Mouse (Mus musculus) hematopoietic multipotent progenitor cell, adult 10-12 weeks (in vitro differentiated cells): ENCODE results near the gene Tssk6. TPM values are rescaled to one million over a fixed set of nuclear protein-coding genes. Genes with fewer than 3 reads are reported as not detected.

Experiments
- polyA plus RNA-seq: library from polyadenylated mRNA; stranded (reverse); fragments of >175 nt; gene quantifications from 2 replicates; pipeline ENCODE4 v1.2.3, GENCODE M21; 2012; ENCODE audit warnings: low replicate concordance

Gene Tssk6
- polyA plus RNA-seq: 1.00 and 2.1 TPM in 2 replicates

GRCm38 (mm10) chr8:69902163-69903062 is at the start of gene Tssk6, which contains the start of the genes Ndufa13 and Yjefn3:
TSS of gene Tssk6 (plus strand) at chr8:69902184.
TSS of gene Ndufa13 (minus strand) at chr8:69902558.
TSS of gene Yjefn3 (minus strand) at chr8:69902712.

GRCm38 (mm10) chr8:69887289-69888243 is 14.4 kb upstream of the Tssk6 start, which contains the start of gene Cilp2:
TSS of gene Cilp2 (minus strand) at chr8:69887687.

Other genes starting within 250 kb of the Tssk6 start
- 0.27 TPM in 2 replicates for gene Zfp964, start 247.7 kb upstream of the Tssk6 start, polyA plus RNA-seq
- gene Zfp869, start 191.5 kb upstream of the Tssk6 start, polyA plus RNA-seq: 2.3 and 3.5 TPM in 2 replicates
- 1.7 and 3.7 TPM in 2 replicates for gene Zfp963, start 152.2 kb upstream of the Tssk6 start, polyA plus RNA-seq
- 2.1 TPM in 1 of 2 replicates, not detected in the other for gene Gm20422, start 127.3 kb upstream of the Tssk6 start, polyA plus RNA-seq
- gene Atp13a1, start 111.0 kb upstream of the Tssk6 start, polyA plus RNA-seq: 50.8 and 66.2 TPM in 2 replicates
- 1.6 and 4.7 TPM in 2 replicates for gene Zfp866, start 111.0 kb upstream of the Tssk6 start, polyA plus RNA-seq
- 177 and 206 TPM in 2 replicates for gene Gmip, start 93.5 kb upstream of the Tssk6 start, polyA plus RNA-seq
- gene Lpar2, start 79.8 kb upstream of the Tssk6 start, polyA plus RNA-seq: 0.81 and 0.94 TPM in 2 replicates
- 2.1 TPM in 2 replicates for gene Pbx4, start 69.7 kb upstream of the Tssk6 start, polyA plus RNA-seq
- 0.24 and 0.53 TPM in 2 replicates for gene Cilp2, start 14.5 kb upstream of the Tssk6 start, polyA plus RNA-seq
- 95.4 and 115 TPM in 2 replicates for gene Ndufa13, start 374 bp downstream of the Tssk6 start, polyA plus RNA-seq
- gene Yjefn3, start 528 bp downstream of the Tssk6 start, polyA plus RNA-seq: 0.81 and 2.5 TPM in 2 replicates
- gene Gatad2a, start 94.2 kb downstream of the Tssk6 start, polyA plus RNA-seq: 54.9 and 107 TPM in 2 replicates
- 60.9 and 149 TPM in 2 replicates for gene Mau2, start 140.6 kb downstream of the Tssk6 start, polyA plus RNA-seq
- gene Sugp1, start 140.6 kb downstream of the Tssk6 start, polyA plus RNA-seq: 38.1 and 63.8 TPM in 2 replicates
- gene Tm6sf2, start 170.7 kb downstream of the Tssk6 start, polyA plus RNA-seq: 0.69 and 0.95 TPM in 2 replicates
- 0.03 and 0.07 TPM in 2 replicates for gene Hapln4, start 181.3 kb downstream of the Tssk6 start, polyA plus RNA-seq
- 0.13 and 0.22 TPM in 2 replicates for gene Ncan, start 218.7 kb downstream of the Tssk6 start, polyA plus RNA-seq
- 6.3 and 14.2 TPM in 2 replicates for gene Nr2c2ap, start 229.1 kb downstream of the Tssk6 start, polyA plus RNA-seq
- 6.1 and 18.1 TPM in 2 replicates for gene Rfxank, start 237.0 kb downstream of the Tssk6 start, polyA plus RNA-seq
- 8.0 and 46.2 TPM in 2 replicates for gene Borcs8, start 237.3 kb downstream of the Tssk6 start, polyA plus RNA-seq
- 8.0 and 22.3 TPM in 2 replicates for gene Mef2b, start 237.5 kb downstream of the Tssk6 start, polyA plus RNA-seq